Mouse (Mus musculus) neutrophil, adult 65 days (primary cell): Measurements from ENCODE around the gene Ostn. TPM values are rescaled to one million over a fixed set of nuclear protein-coding genes. Genes with fewer than 3 reads are reported as not detected.

ENCODE experiments used
- total RNA-seq: library from RNA; stranded (reverse); gene quantifications from 2 replicates; pipeline ENCODE4 v1.2.4, GENCODE M21; 2023

The Ostn gene
- total RNA-seq: not detected in 2 replicates

GRCm38 (mm10) chr16:27307189-27307588, at the start of gene Ostn:
Ostn (plus strand) TSS chr16:27307489.

GRCm38 (mm10) chr16:27370191-27370590, 62.9 kb downstream of the Ostn start, which contains the start of gene Uts2b:
Uts2b (minus strand) TSS chr16:27370239.

GRCm38 (mm10) chr16:27388761-27389451, 81.6 kb downstream of the Ostn start, which contains the start of gene Ccdc50:
Ccdc50 (plus strand) TSS chr16:27388869.

Other genes with a start within 250 kb of the Ostn start
- not detected in 2 replicates for gene Uts2b, start 62.8 kb downstream of the Ostn start, total RNA-seq
- gene Ccdc50, start 81.4 kb downstream of the Ostn start, total RNA-seq: 29.2 and 29.4 TPM in 2 replicates